Mouse (Mus musculus) lung, embryonic 16.5 days (tissue): Measurements from ENCODE around the gene AC129217.1. TPM values are rescaled to one million over a fixed set of nuclear protein-coding genes. Genes with fewer than 3 reads are reported as not detected.
A peak's percentile ranks its signal among the peaks of the same experiment; 100 is the strongest.
"Not testable (repeated sequence)": the region's sequence is repeated elsewhere in the genome, so short reads cannot be mapped to it uniquely, and the experiment has no call there.

Experiments used
- ATAC-seq: fragments of 200-750 bp; cut with Nextera tagmentation; 2 replicates; pipeline ENCODE4 v1.8.0; 2017; ENCODE audit warnings: low read depth, mild to moderate bottlenecking, moderate library complexity
- H3K27ac ChIP-seq: fragments of 300-500 bp; sonication (generic); 2 replicates; pipeline ENCODE4 v1.5.1; 2014; ENCODE audit warnings: mild to moderate bottlenecking, control low read depth, low read length
- H3K27me3 ChIP-seq: fragments of 300-500 bp; sonication (generic); 2 replicates; pipeline ENCODE4 v1.6.1; 2014; ENCODE audit warnings: low read depth, low read length, mixed read lengths; ENCODE audit not compliant: control insufficient read depth, insufficient read depth
- H3K36me3 ChIP-seq: fragments of 300-500 bp; sonication (generic); 2 replicates; pipeline ENCODE4 v1.6.1; 2014; ENCODE audit warnings: low read length; ENCODE audit not compliant: control insufficient read depth, insufficient read depth
- H3K4me1 ChIP-seq: fragments of 300-500 bp; sonication (generic); replicated peaks from 2 replicates; pipeline ENCODE4 v1.6.1; 2014; ENCODE audit warnings: low read length, mixed read lengths; ENCODE audit not compliant: control insufficient read depth, insufficient read depth
- H3K4me2 ChIP-seq: fragments of 300-500 bp; sonication (generic); 2 replicates; pipeline ENCODE4 v1.6.1; 2014; ENCODE audit warnings: low read depth, low read length, control low read depth
- H3K4me3 ChIP-seq: fragments of 300-500 bp; sonication (generic); 2 replicates; pipeline ENCODE4 v1.5.1; 2014; ENCODE audit warnings: mild to moderate bottlenecking, low read length, control low read depth
- H3K9ac ChIP-seq: fragments of 300-500 bp; sonication (generic); 2 replicates; pipeline ENCODE4 v1.6.1; 2014; ENCODE audit warnings: low read length, control low read depth
- H3K9me3 ChIP-seq: fragments of 300-500 bp; sonication (generic); 2 replicates; pipeline ENCODE4 v1.6.1; 2016; ENCODE audit warnings: low read length; ENCODE audit not compliant: control insufficient read depth
- WGBS: fragments of 180-500 bp; shearing (Covaris S2); extraction: QIAGEN DNeasy Blood & Tissue Kit; methylation state at CpG from one replicate; pipeline ENCODE4 v1.1.7; 2014; 5-methylcytosine and 5-hydroxymethylcytosine counted together
- polyA plus RNA-seq: library from polyadenylated mRNA; unstranded; fragments of >200 nt; fragmentation: Nextera tagmentation; extraction: Ambion mirVana; gene quantifications from 2 replicates; pipeline ENCODE4 v1.2.1, GENCODE M21; 2015

Gene AC129217.1
- polyA plus RNA-seq, 1 experiment from 2014 or later: not detected

DNA sequence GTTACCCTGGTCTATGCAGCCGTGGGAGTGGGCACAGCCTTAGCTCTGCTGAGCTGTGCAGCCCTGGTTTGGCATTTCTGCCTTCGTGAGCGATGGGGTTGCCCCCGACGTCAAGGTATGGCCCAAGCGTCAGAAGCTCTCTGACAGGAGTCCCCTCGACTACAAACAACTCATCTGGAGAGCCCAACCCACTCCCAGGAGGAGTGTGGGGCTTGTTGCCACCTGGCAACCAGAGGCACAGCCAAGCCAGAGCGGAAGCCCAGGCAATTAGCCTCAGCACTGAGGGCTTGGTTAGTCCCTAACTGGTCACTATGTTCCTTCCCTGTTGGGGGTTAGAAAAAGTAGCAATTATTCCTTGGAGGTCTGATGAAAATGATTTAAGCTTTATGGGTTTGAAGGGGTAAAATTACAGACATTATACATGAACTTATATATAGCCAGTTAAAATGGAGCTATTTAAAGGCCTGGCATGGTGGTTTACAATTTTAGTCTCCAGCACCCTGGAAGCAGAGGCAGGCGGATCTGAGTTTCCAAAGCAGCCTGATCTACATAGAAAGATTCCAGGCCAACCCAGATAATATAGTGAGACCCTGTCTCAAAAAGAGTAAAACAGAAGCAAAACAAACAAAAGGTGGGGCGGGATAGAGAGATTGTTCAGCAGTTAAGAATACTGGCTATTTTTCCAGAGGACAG, 22.8 kb downstream of the AC129217.1 start:
- Histone ChIP-seq H3K36me3 (peaks cover 3% of the 10 kb centered on the region; the same call in 1 of the 2 replicates), H3K27me3 (no peaks in the 10 kb centered on the region), H3K27ac (no peak overlapping the region), H3K4me1 (no peaks in the 10 kb centered on the region), H3K4me2 (no peak overlapping the region), H3K4me3 (no peak overlapping the region), H3K9ac (no peak overlapping the region; the same call in 1 of the 2 replicates), H3K9me3 (no peaks in the 10 kb centered on the region)
- 47% methylated on average over 10 of the region's 10 CpGs for WGBS
- peak; percentile 22; the same call in 1 of the 2 replicates for ATAC-seq

DNA sequence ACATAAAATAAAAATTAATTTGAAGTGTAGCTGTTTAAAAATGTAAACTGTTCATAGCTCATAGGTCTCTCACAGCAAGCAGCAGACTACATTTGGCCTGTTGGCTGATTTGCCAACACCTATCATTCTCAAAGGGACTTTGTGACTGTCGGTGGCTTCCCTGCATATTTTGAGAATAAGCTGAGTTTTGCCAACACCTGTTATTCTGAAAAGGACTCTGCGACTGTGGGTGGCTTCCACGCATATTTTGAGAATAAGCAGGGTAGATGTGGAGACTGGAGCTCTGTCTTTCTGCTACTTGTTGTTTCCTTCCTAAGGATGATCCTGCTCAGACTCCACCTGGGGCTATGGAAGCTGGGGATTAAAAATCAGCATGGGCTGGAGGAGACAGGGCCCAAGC, 23.5 kb downstream of the AC129217.1 start:
- no peak overlapping the region for H3K4me2 ChIP-seq
- H3K36me3 ChIP-seq: no peaks in the 10 kb centered on the region
- H3K9me3 ChIP-seq: no peaks in the 10 kb centered on the region
- whole genome bisulfite sequencing: 78% methylated on average over 3 of the region's 3 CpGs
- no peak overlapping the region for H3K4me3 ChIP-seq
- ATAC-seq: no peak
- H3K9ac ChIP-seq: no peak overlapping the region
- H3K4me1 ChIP-seq: no peaks in the 10 kb centered on the region
- H3K27me3 ChIP-seq: no peaks in the 10 kb centered on the region
- no peak overlapping the region for H3K27ac ChIP-seq

DNA sequence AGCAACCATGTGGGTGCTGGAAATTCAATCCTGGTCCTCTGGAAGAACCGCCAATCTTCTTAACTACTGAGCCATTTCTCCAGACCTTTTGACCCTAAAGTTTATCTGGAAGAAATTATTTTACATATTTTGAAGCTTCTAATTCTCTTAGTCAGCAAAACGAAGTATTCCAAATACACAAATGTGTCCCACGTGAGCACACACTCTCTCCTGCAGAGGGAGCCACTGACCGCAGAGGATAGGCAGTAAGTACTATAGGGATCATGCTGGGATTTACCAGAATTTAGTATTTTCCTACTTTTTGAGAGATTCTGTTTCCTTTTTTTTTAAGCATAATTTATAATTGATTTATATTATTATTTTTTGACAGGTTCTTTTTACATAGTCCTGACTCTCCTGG, 28.1 kb downstream of the AC129217.1 start:
- WGBS: 31% methylated on average over 4 of the region's 4 CpGs
- no peak overlapping the region for H3K4me2 ChIP-seq
- H3K9me3 ChIP-seq: no peaks in the 10 kb centered on the region
- H3K36me3 ChIP-seq: no peaks in the 10 kb centered on the region
- H3K27ac ChIP-seq: no peak overlapping the region
- no peaks in the 10 kb centered on the region for H3K4me1 ChIP-seq
- no peak overlapping the region for H3K4me3 ChIP-seq
- no peak overlapping the region for H3K9ac ChIP-seq
- no peak for ATAC-seq
- no peaks in the 10 kb centered on the region for H3K27me3 ChIP-seq

DNA sequence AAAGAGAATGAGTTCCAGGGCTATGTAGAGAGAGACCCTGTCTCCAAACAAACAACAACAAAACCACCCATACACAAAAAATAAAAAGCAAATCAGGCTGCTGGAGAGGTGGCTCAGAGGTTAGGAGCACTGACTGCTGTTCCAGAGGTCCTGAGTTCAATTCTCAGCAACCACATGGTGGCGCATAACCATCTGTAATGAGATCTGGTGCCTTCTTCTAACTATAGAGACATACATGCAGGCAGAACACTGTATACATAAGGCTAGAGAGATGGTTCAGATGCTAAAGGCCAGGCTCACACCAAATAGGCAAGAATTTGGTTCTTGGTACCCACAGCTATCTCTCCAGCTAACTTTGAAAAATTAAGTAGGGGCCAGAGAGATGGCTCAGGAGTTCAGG, 29.4 kb downstream of the AC129217.1 start:
- 16% methylated on average over 1 of the region's 1 CpGs for WGBS
- H3K9ac ChIP-seq: no peak overlapping the region
- no peak overlapping the region for H3K4me3 ChIP-seq
- H3K36me3 ChIP-seq: no peaks in the 10 kb centered on the region
- no peak for ATAC-seq
- no peaks in the 10 kb centered on the region for H3K27me3 ChIP-seq
- H3K4me1 ChIP-seq: no peaks in the 10 kb centered on the region
- no peak overlapping the region for H3K27ac ChIP-seq
- no peaks in the 10 kb centered on the region for H3K9me3 ChIP-seq
- H3K4me2 ChIP-seq: no peak overlapping the region

DNA sequence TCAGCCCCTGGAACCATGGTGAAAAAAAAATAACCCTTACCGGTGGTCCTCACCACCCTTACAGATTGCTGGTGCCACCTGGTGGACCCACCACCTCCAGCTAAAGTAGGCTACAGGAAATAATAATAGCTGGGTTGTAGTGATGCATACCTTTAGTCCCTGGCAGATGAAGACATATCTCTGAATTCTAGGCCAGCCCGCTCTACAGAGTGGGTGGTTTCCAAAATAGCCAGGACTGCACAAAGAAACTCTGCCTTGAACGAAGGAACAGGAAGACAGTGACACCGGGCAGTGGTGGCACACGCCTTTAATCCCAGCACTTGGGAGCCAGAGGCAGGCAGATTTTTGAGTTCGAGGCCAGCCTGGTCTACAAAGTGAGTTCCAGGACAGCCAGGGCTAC, 34.7 kb downstream of the AC129217.1 start:
- no peak overlapping the region for H3K4me3 ChIP-seq
- no peaks in the 10 kb centered on the region for H3K36me3 ChIP-seq
- no peak overlapping the region for H3K27ac ChIP-seq
- H3K4me1 ChIP-seq: no peaks in the 10 kb centered on the region
- no peaks in the 10 kb centered on the region for H3K9me3 ChIP-seq
- no peak for ATAC-seq
- no peak overlapping the region for H3K4me2 ChIP-seq
- no peak overlapping the region for H3K9ac ChIP-seq
- no peaks in the 10 kb centered on the region for H3K27me3 ChIP-seq
- WGBS: 72% methylated on average over 6 of the region's 6 CpGs

DNA sequence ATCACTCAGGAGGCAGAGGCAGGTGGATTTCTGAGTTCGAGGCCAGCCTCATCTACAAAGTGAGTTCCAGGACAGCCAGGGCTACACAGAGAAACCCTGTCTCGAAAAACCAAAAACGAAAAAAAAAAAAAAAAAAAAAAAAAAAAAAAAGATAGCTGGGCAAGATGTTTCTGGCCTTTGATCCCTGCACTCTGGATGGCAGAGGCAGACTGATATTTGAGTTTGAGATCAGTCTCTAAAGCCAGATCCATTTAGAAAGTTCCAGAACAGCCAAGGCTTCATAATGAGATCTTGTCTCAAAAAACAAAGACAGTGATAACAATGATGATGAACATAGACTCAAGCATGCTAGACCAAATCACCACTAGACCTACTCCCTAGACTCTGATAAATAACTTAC, 40.8 kb downstream of the AC129217.1 start:
- Histone ChIP-seq H3K4me2 (peak overlapping the region; percentile 64), H3K36me3 (peaks cover 11% of the 10 kb centered on the region), H3K4me1 (peaks cover 10% of the 10 kb centered on the region), H3K4me3 (peak overlapping the region; percentile 99), H3K9ac (peak overlapping the region; percentile 99; the same call in 1 of the 2 replicates)
- not testable (repeated sequence) for H3K9me3 ChIP-seq, ATAC-seq, H3K27ac ChIP-seq, H3K27me3 ChIP-seq
- 85% methylated on average over 3 of the region's 3 CpGs for WGBS

DNA sequence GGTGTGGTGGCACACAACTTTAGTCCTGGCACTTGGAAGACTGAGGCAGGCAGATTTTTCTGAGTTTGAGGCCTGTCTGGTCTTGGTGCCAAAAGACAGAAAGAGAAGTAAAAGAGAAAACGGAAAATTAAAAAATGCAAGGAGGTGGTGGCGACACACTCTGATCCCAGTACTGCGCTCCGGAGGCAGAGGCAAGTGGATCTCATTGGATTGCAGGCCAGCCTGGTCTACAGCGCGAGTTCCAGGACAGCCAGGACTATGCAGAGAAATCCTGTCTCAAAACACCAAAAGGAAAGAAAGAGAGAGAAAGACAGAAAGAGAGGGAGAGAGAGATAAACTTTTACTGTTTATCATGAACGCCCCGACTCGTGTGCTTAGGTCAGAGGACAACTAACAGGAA, 41.3 kb downstream of the AC129217.1 start:
- ATAC-seq: peak; percentile 31; the same call in 1 of the 2 replicates
- 30% methylated on average over 9 of the region's 9 CpGs for WGBS

DNA sequence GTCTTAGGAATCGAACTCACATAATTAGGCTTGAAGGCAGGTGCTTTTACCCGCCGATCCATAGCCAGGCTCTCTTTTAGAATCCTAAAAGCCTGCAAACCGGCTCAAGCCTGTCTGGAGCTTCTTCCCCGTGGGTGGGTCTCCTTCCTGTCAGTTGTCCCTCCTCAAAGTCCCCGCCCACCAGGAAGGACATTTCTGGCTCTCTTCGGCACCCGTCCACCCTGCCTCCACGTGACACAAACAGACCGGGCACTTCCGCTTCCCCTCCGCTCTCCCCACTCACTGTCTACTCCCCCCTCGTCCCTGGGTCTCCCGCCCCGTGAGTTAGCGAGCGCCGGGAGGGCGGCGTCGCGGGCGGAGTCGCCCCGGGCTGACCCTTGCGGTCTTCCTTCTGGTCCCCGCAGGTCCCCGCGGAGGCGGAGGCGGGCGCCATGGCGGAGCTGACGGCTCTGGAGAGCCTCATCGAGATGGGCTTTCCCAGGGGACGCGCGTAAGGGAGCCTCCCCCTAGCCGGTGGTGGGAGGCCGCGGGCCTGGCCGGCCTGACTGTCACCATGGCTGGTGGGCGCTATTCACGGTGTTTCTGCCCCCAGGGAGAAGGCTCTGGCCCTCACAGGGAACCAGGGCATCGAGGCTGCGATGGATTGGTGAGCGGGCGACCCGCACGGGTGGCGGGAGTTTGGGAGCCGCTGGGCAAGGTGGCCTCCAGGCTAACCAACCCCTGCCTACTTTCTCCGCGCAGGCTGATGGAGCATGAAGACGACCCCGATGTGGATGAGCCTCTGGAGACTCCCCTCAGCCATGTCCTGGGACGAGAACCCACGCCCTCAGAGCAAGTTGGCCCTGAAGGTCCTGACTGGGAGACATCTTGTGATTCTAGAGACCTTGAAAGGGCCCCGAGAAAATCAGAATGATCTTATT, 42.0 kb downstream of the AC129217.1 start, which contains the start of gene Ubxn1:
Gene Ubxn1 (plus strand): TSS at position 230 of the 920 bp plus-strand sequence.
- no peaks in the 10 kb centered on the region for H3K9me3 ChIP-seq
- peak within 1 kb of the TSS; percentile 99 for H3K4me3 ChIP-seq
- ATAC-seq: peak; percentile 98
- H3K36me3 ChIP-seq: peaks cover 16% of the 10 kb centered on the region
- H3K4me2 ChIP-seq: peak within 1 kb of the TSS; percentile 69
- H3K27ac ChIP-seq: peak within 1 kb of the TSS; percentile 78
- 1% methylated on average over 51 of the region's 59 CpGs for WGBS
- H3K27me3 ChIP-seq: no peaks in the 10 kb centered on the region
- peak within 1 kb of the TSS; percentile 99 for H3K9ac ChIP-seq
- peaks cover 10% of the 10 kb centered on the region for H3K4me1 ChIP-seq

More for the DNA sequence above, 41.3 kb downstream of the AC129217.1 start:
- peak overlapping the region; percentile 58 for H3K27ac ChIP-seq
- H3K4me1 ChIP-seq: peaks cover 10% of the 10 kb centered on the region
- peaks cover 14% of the 10 kb centered on the region for H3K36me3 ChIP-seq
- peak overlapping the region; percentile 99 for H3K9ac ChIP-seq
- no peaks in the 10 kb centered on the region for H3K27me3 ChIP-seq
- H3K4me3 ChIP-seq: peak overlapping the region; percentile 99
- H3K9me3 ChIP-seq: no peaks in the 10 kb centered on the region
- H3K4me2 ChIP-seq: peak overlapping the region; percentile 64

DNA sequence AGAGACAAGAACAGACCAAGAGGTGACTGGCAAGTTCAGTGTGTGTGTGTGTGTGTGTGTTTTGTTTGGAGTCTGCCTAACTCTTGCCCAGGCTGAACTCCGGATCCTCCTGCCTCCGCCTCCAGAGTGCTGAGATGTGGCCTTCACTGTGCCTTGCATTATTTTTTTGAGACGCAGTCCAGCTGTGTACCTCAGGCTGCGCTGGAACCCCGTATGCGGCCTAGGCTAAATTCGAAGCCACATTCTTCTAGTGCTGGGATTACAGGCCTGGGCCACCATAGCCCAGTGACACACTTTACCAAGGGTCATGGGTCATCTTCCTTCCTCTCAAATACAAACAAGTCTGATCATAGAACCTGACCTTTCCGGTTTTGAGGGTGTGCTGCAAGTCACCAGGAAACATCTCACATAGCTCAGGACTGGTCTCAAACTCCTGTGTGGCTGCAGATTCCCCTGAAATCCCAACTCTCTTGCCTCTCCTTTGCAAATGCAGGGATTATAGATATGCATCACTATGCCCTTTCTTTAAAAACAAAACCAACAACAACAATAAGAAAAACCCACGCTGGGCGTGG, 42.8 kb downstream of the AC129217.1 start:
- no peak for ATAC-seq
- H3K9me3 ChIP-seq: no peaks in the 10 kb centered on the region

More for the DNA sequence above, 42.8 kb downstream of the AC129217.1 start:
- H3K27me3 ChIP-seq: no peaks in the 10 kb centered on the region
- H3K36me3 ChIP-seq: peaks cover 17% of the 10 kb centered on the region
- WGBS: 61% methylated on average over 10 of the region's 10 CpGs
- H3K27ac ChIP-seq: no peak overlapping the region
- H3K4me3 ChIP-seq: peak overlapping the region; percentile 99
- peak overlapping the region; percentile 99 for H3K9ac ChIP-seq
- H3K4me2 ChIP-seq: peak overlapping the region; percentile 69
- peaks cover 10% of the 10 kb centered on the region for H3K4me1 ChIP-seq
